Mouse (Mus musculus): Measurements from ENCODE around the gene AI661453.
"Not testable (repeated sequence)": the region's sequence is repeated elsewhere in the genome, so short reads cannot be mapped to it uniquely, and the experiment has no call there.

AI661453 gene

DNA sequence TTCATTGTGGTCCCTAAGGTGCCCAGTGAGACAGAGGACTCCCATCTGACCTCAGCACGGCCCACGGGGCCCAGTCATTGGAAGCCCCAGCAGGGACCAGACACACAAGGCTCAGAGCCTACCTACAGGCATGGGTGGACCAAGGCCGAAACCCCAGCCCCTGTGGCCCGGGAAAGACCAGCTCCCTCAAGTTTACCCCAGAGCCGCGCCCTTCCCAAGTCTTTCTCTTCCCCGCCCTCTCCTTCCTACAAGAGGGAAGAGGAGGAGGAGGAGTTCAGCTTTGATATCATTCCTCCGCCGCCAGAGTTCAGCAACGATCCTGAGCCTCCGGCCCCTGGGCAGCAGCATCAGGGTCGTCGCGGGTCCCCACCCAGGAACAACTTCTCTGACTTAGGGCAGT is 31.6 kb downstream of the AI661453 start:
- DNase-seq, result no peak

DNA sequence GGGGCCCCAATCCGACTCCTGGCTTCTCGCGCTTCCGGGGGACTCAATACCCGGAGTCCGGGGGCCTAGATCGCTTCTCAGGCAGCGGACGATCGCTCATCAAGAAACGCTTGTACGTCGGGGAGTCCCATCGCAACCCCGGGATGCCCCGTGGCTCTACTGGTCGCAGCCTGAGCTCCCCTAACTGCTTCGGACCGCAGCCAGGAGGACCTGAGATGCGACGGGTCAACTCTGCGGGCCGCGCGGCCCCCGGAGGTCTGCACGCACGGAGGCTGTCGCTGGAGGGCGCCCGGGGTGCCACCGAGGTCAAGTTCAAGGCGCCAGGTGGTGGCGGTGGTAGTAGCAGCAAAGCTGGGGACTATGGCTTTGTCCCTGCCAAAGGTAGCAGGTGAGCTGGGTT is 32.1 kb downstream of the AI661453 start:
- DNase-seq, result peak; percentile 28

DNA sequence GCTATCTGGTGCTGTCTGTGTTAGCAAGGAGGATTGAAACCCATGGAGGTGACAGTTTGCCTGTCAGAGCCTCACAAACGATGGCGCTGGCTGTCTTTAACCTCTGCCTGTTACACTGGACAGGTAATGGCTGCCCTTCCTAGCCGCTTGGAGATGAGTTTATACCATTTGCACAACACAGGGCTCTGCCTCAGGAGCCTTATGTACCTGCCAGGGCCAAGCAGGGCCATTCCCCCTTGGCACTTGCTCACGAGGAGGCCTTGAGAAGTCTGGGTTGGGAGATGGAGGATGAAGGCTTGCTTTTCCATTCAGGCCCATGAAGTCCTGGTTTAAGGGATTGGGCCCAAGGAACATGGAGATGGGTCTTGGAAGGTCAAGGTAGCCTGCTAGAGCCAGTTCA is 33.2 kb downstream of the AI661453 start:
- no peak for DNase-seq

DNA sequence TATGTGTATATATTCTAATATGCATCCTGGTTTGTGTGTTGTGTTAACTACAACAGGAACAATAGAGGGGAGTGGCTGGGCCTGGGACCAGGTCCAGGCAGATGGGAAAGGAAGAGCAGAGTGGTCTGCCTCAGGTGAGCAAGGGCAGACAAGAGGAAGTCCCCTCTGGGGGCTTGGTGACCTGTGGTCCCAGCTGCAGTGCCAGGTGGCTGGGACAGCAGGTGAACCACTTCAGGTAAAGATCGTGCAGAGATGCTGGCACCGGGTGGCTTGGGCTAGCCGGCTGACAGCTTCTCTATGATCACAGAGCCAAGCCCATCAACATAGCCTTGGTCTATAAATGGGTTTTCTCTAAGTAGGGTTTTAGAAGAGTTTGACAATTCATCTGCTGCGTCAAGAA is 33.7 kb downstream of the AI661453 start:
- peak; percentile 86 for DNase-seq

DNA sequence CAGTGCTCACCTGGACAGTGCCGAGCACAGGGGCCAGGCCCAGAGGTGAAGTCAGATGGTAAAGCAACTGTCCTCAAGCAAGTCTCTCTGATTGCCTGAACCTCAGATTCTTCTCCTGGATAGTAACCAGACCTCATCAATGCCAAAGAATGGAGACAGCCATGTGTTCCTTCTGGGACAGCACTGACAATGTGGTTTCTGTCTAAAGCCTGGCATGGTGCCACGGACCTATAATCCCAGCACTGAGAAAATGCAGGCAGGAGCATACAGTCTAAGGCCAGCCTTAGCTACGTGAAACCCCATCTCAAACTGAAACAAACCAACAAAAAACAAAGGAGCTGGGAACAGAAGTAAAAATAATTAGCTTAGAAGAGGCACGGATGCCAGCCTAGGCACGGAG is 34.3 kb downstream of the AI661453 start:
- peak; percentile 86 for DNase-seq

DNA sequence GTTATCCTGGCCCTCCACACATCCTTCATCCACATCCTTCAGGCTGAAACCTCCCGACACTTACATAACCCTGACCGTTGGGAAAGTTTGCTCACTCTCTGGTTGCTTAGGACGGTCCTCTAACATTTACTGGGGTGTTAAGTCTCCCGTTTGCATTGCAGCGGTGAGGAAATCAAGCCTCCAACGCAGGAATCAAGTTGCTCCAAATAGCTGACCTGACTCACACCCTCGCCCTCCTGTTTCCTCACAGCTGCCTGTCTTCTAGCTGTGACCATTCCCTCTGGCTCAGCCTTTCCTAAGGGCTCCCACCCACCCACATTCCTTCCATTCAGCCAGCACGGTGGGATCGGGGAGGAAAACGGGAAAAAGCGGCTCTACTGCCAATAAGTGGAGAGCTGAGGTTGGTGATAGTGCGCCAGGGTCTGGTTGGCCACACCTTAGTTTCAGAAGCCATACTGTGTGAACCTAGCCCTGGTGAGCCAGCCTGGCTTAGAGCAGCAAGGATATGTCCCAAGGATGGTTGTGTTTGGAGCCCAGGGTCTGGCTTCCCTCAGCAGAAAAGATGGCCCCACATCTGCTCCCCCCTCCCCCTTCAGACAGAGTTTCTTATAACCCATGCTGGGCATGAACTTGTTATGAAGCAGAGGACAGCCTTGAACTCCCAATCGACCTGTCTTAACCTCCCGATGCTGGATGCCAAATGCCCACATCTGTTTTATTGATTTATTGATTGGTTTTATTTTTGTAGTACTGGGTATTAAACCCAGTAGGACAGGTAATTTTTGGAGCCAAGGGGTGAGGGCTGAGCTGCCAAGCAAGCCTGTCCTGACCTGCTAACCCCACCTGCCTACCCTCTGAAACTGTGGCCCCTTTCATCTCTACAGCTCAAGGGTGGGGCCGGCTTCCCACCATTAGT is 36.3 kb downstream of the AI661453 start:
- DNase-seq, result no peak

DNA sequence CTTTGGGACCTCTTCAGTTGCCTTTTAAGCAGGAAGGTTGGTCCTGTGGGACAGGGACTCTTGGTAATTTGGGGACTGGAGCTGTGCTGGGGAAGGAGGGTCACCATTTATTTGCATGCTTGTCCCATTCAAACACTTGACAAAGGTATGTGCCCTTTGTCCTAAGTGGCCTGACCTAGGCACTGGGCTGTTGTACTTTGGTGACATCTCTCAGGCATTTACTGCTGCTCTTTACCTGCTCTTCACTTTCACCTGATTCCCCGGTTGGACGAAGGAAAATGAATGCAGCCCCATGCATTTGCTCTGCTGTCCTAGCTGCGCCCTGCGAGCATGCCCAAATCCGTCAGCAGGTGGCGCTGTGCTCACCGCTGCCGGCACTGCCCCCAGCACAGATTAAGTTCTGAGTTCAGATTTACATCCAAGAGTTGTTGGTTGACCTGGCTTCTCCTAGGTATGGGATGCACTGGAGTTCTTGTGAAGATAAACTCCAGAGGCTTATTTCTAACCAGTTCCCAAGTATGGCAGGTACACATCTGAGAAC is 37.1 kb downstream of the AI661453 start:
- DNase-seq, result peak; percentile 28

DNA sequence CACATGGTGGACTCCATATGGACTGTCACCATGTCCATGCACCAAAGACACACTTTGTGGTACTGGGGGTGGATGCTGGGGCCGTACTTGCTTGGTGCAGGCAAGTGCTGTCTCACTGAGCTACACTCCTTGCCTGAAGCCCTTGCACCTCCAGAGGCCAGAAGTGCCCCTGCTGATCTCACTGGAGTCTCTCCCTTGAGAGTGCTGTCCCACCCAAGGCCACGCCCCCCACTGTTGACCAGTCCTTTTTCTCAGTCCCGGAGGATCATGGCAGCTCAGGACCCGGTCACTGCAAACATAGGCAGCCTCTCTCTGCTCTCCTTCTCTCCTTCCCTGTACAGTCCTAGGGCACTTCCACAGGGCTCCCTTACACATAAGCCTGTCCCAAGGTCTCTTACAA is 37.8 kb downstream of the AI661453 start:
- no peak for DNase-seq

DNA sequence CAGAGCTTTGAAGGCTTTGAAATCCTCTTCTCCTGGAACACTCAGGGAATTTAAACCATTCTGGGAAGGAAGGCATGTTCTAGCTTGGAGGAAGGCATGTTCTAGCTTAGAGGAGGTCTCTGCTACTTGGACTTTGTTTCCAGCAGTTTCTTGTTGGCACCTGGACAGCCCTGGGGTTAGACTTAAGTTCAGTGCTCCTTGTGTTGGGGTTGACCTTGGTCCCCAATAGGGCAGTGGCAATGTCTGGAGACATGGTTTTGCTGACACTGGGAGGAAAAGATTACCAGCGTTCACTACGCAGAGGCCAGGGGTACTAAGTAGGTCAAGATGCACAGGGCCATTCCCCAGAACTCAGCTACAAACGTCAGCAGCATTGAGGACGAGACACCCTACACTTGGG is 38.8 kb downstream of the AI661453 start:
- no peak for DNase-seq

DNA sequence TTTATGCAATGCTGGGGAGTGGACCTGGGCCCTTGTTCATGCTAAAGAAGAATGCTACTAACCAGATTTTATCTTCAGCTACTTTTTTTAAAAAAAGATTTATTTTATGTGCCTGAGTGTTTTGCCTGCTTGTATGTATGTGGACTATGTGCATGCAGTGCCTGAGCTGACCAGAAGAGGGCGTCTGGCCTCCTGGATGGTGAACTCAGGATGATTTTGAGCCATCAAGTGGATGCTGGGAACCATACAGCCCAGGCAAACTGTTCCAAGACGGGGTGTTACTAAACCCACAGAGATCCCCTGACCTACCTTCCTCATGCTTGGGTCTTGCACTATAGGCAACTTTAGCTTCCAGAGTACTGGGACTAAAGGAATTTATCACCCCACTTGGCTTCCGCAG is 39.3 kb downstream of the AI661453 start:
- DNase-seq, result no peak

DNA sequence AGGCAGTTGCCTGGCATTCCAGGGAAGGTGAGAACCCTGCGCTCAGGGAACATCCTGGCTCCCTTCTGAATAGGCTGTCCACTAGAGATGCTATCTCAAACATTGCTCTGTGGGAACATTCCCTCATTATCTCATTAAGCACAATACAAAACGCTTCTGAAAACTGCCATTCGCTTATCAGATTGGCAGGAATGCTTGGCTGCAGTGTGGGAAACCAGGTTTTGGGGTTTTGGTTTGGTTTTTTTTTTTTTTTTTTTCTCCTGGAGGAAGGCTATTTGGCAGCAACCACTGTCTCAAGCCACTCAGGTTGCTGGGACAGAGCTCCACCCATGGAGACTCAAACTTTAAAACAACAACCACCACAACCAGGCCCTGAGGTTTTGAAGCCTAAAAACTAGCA is 43.5 kb downstream of the AI661453 start:
- DNase-seq, result no peak

DNA sequence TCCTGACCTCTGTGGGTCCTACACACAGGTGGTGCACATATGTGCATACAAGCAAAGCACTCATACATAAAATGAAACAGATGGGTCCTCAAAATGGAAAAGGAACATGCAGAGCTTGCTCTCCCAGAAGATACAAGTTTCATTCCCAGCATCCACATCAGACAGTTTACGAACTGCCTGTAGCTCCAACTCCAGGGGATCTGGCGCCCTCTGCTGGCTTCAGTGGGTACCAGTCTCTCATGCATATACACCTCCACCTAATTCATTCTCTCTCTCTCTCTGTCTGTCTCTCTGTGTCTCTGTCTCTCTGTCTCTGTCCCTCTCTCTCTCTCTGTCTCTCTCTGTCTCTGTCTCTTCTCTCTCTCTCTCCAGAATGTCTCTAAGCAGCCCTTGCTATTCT is 46.0 kb downstream of the AI661453 start:
- no peak for DNase-seq

DNA sequence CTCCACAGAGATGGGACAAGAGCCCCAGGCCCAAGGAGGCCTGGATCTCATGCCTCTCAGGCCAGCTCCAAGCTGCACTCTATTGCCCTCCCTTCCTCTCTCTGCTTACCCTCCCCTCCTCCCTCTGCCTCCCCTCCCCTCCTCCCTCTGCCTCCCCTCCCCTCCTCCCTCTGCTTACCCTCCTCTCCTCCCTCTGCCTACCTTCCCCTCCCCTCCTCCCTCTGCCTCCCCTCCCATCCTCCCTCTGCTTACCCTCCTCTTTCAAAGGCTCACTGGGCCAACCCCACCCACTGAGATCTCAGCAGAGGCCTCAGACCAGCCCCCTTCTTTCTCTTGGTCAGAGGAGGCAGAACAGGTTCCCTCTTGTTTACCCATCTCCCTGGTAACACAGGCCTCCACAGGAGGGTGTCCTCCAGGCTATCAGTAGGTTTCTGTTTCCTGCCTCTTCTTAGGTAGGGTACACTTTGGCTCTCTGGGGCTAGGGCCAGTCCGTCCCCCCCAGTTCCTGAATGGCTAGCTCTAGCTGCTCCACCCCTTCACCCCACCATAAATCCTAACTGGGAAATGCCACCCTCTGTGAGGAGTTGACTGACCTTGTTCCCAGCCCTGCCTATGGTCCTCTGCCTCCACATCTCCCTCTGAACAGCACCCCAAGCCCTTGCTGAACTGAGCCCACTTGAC is 48.0 kb downstream of the AI661453 start:
- no peak for DNase-seq

DNA sequence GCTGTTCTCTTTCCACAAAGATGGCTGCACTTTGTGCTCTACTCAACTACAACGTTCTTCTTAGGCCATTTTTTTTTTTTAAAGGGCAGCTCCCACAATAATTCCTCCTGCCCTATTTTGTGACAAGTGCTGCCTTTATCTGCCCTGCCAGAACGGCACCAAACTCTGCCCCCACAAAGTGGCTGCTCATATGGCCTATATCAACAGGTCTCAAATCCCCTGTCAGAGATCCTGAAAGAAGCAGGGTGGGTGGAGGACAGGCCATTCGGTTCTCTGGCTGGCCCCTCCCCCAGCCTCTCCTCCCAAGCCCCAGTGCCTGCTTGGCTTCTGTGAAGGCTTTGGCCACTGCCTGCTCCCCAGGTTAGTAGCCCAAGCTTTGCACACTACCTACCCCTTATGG is 48.6 kb downstream of the AI661453 start:
- no peak for DNase-seq

DNA sequence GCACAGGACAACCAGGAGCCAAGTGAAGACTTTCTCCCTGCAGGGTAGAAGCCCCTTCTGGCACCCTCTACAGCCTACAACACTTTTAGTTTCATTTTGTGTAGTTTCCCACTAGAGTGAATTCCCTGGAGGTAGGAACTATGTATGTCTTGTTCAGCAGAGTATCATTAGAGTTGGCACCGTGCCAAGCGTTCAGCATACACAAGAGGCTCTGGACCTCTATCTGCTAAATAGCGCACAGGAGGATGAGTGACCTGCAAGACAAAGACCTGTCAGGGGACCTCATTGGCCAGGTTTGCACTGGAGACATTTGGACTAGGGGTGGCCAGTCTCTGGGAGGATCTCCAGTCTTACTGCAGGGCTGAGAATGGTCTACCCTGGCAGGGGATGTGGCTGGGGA is 49.4 kb downstream of the AI661453 start:
- no peak for DNase-seq

DNA sequence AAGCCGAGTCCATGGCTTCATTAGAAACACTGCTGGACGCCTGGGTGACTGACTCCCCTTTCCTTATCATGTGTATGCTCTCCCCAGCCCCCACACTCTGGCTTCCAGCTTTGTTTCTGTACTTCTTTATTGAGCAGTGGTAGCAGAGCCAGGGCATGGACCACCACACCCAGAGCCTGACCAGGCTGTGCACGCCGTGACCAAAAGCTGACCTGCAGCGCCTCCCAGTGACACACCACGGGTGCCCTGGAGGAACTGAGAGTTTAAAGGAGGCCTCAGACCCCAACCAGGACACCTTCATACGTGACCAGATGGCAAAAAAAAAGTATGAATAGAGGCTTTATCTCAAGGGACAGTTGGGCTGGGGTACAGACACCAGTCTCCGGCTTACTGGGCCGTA is 54.4 kb downstream of the AI661453 start:
- no peak for DNase-seq

DNA sequence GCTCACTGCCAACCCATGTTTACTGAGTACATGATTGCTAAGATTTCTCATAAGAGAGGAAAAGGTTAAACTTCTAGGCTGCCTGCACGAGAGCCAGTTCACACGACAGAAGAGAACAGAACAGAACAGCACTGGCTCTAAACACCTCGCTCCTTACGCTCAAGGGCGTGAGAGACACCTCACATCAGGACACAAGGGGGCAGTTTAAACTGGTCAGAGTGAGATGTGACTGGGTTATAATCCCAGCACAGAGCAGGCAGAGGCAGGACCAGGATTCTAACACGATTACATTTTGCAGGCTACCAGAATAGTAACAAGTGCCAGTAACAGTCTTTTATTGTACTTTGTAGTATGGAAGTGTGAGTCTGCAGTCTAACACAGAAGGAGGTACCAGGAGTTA is 56.3 kb downstream of the AI661453 start:
- DNase-seq, result no peak

DNA sequence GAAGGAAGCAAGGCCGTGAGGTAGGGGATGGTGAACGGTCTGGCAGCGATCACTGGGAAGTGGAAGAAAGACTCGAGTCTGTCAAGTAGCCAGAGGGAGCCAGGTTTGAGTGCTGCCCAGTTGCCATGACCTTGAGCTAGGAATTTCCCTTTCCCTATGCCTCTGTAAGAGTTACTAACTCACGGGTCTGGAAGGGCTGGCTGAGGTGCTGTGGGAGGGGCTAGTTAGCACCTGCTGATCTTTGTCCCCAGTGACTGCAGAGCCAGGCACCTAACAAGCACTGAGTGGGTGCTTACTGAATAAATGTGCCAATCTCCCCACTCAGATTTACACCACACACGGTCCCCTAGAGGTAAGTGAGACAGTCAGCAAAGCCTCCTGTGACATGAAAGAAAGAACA is 57.2 kb downstream of the AI661453 start:
- no peak for DNase-seq

DNA sequence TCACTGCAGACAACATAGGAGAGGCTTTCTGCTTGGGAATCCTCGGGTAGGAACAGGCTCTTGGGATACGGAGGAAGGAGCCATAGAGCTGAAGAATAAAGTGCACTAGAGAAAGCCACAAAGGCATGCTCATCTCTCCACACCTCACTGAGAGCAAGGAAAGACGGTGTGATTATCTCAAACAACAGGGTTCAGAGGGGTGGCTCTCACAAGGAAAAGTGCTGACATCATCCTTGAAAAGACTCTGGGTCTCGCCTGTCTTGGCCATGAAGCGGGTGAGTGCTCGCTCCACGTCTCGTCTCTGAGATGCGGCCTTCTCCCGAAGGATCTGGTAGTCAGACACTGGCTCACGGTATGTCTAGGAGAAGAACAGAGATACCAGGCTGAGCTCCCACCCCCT is 57.7 kb downstream of the AI661453 start:
- DNase-seq, result no peak

DNA sequence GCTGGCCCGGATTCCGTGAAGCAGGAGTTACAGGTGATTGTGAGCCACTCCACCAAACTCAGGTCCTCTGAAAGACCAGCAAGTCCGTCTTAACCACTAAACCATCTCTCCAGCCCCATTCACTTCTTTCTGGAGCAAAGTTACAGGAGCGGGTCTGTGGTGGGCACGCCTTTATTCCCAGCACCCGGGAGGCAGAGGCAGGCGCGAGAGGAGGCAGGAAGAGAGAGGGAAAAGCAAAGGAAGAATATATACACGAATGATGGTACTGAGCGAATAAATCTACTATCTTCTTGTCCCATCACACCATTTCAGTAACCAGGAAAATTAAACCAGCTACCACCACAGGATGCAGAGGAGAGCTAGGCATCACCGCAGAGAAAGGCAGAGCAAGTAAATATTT is 65.1 kb downstream of the AI661453 start:
- peak; percentile 34 for DNase-seq

DNA sequence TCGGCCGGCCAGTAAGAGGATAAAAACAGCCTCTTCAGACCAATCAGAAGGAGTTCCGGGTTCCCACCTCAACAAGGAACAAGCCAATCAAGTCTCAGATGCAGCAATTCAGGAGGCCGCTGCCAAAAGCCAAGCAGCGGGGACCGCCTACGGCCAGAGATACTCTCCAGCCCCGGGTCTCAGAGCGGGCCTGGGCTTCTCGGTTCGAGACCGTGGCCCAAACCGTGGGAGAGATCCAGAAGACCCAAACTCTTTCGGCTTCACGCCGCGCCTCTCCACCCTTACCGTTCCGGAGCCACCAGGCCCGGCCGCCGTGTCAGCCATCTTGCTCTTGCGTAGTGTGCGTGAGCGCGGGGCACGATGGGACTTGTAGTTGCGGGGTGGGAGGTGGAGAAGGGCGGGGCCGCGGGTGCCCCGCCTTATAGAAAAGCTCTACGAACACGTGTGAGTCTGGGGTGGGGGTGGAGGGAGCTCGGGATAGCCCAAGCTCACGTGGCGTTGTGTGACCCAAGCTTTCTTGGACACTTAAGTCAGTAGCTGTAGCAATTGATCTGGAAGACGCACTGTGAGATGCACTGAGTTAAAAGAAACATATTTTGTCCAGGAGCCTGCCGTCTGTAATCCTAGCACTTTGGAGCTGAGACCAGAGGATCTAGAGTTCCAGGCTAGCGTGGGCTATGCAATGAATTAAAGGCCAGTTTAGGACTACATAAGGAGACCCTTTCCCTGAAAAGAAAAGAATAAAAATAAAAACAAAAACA is 65.7 kb downstream of the AI661453 start, which contains the start of gene Taf8:
Gene Taf8 (minus strand): TSS at position 347 of the 761 bp plus-strand sequence.
- DNase-seq, result peak; percentile 90

DNA sequence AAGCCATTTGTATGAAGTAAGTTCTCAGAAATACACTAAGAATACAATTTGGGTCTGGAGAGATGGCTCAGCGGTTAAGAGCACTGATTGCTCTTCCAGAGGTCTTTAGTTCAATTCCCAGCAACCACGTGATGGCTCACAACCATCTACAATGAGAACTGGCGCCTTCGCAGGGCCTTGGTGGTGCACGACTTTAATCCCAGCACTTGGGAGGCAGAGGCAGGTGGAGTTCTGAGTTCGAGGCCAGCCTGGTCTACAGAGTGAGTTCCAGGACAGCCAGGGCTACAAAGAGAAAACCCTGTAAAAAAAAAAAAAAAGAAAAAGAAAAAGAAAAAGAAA is 66.3 kb downstream of the AI661453 start:
- DNase-seq, result not testable (repeated sequence)

DNA sequence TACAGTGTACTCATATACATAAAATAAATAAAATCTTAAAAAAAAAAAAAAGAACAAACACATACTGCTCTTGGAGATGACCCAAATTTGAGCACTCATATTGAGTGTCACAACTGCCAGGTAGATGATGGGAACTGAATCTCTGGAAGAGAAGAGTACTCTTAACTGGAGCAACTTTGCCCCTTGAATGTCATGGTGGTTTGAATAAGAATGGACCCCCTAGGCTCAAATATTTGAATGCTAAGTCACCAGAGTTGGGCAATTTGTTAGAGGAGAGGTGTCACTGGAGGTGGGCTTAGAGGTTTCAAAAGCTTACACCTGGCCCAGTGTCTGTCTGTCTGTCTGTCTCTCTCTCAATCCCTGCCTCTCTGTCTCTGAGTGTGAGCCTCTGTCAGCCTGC is 67.3 kb downstream of the AI661453 start:
- DNase-seq, result no peak
